Mouse (Mus musculus) right cerebral cortex, postnatal 10 days (tissue): ENCODE measurements at regions not wholly inside any gene's neighbourhood (a gene's known extent, or its start where the extent isn't known, plus 50 kb on each side); places are given as distances from the start of the nearest gene placed in this dataset.
A peak's percentile ranks its signal among the peaks of the same experiment; 100 is the strongest.
"Not testable (repeated sequence)": the region's sequence is repeated elsewhere in the genome, so short reads cannot be mapped to it uniquely, and the experiment has no call there.

Experiments
- DNase-seq, 2 experiments: peaks; one replicate each; pipeline ENCODE4 v3.0.0; 2021; ENCODE audit warnings: low spot score in 2 of 2

- no peak for DNase-seq
Observed at GRCm38 (mm10) chr13:113484159-113484762, 134.1 kb downstream of the Snx18 start.

- DNase-seq, result peak; percentile 40 to 73
Observed at GRCm38 (mm10) chr13:113482911-113483310, 135.5 kb downstream of the Snx18 start.

- DNase-seq, result no peak
Observed at GRCm38 (mm10) chr13:113477901-113478510, 140.4 kb downstream of the Snx18 start.

- no peak for DNase-seq
Observed at GRCm38 (mm10) chr13:113470822-113471557, 147.4 kb downstream of the Snx18 start.

- DNase-seq, result no peak
Observed at GRCm38 (mm10) chr13:113464190-113465064, 153.9 kb downstream of the Snx18 start.

GRCm38 (mm10) chr13:113463420-113463819 is 154.9 kb downstream of the Snx18 start:
- DNase-seq, result no peak

- DNase-seq, result no peak
Observed at GRCm38 (mm10) chr13:113454490-113455295, 161.7 kb downstream of the BC067074 start.

GRCm38 (mm10) chr13:113448378-113448777 is 155.4 kb downstream of the BC067074 start:
- DNase-seq, result no peak

- no peak for DNase-seq
Observed at GRCm38 (mm10) chr13:113446226-113446625, 153.3 kb downstream of the BC067074 start.

- not testable (repeated sequence) for DNase-seq
Observed at GRCm38 (mm10) chr13:113444481-113444880, 151.5 kb downstream of the BC067074 start.

- DNase-seq, result no peak
Observed at GRCm38 (mm10) chr13:113443078-113443477, 150.1 kb downstream of the BC067074 start.

GRCm38 (mm10) chr13:113442169-113442568 is 149.2 kb downstream of the BC067074 start:
- DNase-seq, result no peak

GRCm38 (mm10) chr13:113440137-113440536 is 147.2 kb downstream of the BC067074 start:
- DNase-seq, result no peak

- DNase-seq, result no peak
Observed at GRCm38 (mm10) chr13:113439516-113439915, 146.6 kb downstream of the BC067074 start.

GRCm38 (mm10) chr13:113438872-113439271 is 145.9 kb downstream of the BC067074 start:
- DNase-seq, result no peak

- DNase-seq, result no peak
Observed at GRCm38 (mm10) chr13:113436288-113436687, 143.3 kb downstream of the BC067074 start.

- no peak for DNase-seq
Observed at GRCm38 (mm10) chr13:113435117-113435516, 142.2 kb downstream of the BC067074 start.

GRCm38 (mm10) chr13:113433456-113433855 is 140.5 kb downstream of the BC067074 start:
- no peak for DNase-seq

- no peak for DNase-seq
Observed at GRCm38 (mm10) chr13:113429615-113430014, 136.7 kb downstream of the BC067074 start.
